Mouse (Mus musculus) urinary bladder, postnatal 25 days (tissue): ENCODE measurements around the gene Trp53i11.

Experiments
- DNase-seq: peaks from one replicate; pipeline ENCODE4 v3.0.0; 2022; ENCODE audit warnings: low spot score

Gene Trp53i11

DNA sequence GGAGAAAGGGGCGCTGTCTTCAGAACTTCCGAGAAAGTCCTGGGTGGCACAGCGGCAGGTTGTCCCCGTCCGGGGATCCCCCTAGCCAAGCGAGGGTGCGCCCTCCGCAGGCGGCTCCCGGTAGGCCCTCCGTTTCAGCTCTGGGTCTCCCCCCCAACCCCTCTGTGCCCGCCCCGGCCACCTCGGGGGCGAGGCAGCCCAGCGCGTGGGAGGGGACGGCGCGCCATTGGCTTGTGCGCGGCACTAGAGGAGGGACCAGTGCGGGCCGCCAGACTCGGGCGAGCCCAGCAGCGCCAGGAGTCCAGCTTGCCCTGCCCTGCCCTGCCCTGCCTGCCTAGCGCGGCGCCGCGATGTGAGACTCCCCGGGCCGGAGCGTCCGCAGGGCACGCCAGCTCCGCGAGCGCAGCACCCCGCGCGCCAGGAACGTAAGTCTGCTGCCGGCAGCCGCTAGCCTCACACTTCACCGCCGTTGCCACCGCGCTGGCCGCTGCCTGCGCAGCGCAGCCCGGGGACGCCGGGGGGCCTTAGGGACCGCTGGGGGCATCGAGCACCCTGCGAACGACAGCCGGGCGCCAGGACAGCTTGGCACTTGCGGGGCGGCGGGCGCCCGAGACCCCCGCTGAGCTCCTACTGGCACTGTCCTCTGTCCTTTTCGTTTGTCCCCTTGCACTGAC is at the start of gene Trp53i11:
Trp53i11 (plus strand) TSS at position 226 of the 674 bp plus-strand sequence.
- DNase-seq: peak; percentile 73

- DNase-seq: no peak
Measured at GRCm38 (mm10) chr2:93139476-93139875, 47.9 kb upstream of the Trp53i11 start.

DNA sequence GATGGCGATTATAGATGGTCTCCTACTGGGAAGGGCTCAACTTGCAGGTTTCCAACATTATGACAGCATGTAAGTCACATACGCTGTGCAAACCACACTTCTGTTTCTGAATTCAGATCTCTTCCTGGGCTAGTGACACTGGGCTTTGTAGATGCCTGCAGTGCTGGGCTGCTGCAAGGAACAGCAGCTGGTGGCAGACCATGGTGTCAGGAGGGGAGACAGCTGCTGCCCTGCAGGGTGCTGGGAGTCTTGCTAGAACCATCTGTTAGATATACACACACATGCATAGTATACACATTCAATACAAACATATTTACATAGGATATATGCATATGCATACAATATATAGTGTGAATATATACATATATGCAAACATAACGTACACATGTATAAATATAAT is 46.0 kb upstream of the Trp53i11 start:
- DNase-seq: no peak

DNA sequence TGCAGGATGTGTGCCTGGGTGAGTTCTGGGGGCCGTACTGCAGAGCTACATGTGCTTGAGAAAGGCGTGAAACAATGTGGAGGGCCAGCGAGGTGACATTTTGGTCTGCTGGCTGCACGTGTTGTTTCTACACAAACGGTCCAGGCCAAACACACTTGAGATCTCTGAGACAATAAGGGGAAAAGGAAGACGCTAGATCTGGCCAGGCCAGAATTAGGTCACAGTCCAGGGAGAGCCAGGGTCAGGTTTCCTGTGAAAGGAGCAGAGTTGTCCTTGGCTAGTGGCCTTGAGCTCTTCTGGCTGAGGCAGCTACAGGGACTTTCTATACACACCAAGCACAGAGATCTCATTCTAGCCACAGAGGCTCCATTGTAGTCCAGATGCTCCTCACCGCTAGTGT is 44.7 kb upstream of the Trp53i11 start:
- no peak for DNase-seq

- no peak for DNase-seq
Measured at GRCm38 (mm10) chr2:93144126-93144525, 43.2 kb upstream of the Trp53i11 start.

DNA sequence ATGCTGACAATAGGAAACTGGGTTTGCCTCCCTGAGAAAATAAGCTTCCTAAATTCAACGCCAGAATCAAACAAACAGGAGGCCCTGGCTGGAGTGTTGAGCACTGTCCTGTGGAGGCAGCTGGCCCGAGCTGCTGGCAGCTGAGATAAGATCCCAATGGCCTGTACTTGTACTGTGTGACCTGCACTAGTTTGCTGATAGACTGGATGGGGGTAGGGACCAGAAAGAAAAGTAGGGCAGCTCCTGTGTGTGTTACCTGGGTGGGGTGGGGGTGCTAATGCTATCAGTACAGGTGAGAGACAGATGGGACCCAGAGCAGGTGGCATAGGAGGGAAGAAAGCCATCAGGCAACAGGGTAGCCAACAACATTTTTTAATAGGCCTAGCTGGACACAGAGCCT is 37.3 kb upstream of the Trp53i11 start:
- DNase-seq: no peak

- no peak for DNase-seq
Measured at GRCm38 (mm10) chr2:93150673-93151450, 36.5 kb upstream of the Trp53i11 start.

DNA sequence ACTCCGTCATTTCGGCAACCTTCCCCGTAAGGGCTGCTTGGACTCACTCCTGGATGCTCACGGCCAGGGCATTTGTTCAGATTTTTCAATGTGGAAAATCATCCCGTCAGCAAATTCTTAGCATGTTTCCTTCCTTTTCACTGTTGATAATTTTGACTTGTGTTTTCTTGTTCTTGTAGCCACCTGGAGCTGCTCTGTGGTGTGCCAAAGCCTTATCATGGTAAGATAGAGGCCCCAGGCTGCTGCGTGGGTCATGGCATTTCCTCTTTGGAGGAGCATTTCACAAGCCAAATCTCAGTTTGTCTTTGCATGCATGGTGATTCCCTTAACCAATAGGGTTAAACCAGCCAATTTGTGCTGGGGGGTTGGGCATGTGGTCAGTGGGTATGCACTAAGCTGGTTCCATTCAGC is 35.2 kb upstream of the Trp53i11 start:
- no peak for DNase-seq

- no peak for DNase-seq
Measured at GRCm38 (mm10) chr2:93152883-93153491, 34.4 kb upstream of the Trp53i11 start.

- DNase-seq: no peak
Measured at GRCm38 (mm10) chr2:93153833-93154232, 33.5 kb upstream of the Trp53i11 start.

DNA sequence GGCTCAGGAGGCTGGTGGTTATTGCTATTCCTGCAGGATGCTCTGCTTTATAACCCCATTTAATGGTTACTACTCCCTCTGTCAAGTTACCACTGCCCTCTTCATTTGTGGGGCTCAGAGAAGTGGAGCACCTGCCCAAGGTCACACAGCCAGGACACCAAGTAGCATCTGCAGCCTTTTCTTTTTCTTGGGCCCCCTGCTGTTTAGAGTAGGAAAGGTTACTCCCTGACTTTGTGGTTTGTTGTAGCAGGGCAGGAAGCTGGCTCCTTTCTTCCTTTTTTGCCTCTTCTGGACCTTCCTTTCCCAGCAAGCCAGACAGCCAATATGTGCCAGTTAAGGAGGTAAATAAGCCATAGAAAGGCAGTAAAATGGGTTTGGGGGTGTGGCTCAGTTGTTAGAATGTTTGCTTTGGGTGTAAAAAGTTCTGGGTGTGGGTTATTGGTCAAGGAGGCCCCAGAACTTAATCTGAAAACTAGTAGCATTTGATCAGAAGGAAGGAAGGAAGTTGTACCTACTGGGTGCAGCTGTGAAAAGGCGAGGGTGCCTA is 32.8 kb upstream of the Trp53i11 start:
- DNase-seq: no peak

- DNase-seq: no peak
Measured at GRCm38 (mm10) chr2:93160467-93161035, 26.8 kb upstream of the Trp53i11 start.

DNA sequence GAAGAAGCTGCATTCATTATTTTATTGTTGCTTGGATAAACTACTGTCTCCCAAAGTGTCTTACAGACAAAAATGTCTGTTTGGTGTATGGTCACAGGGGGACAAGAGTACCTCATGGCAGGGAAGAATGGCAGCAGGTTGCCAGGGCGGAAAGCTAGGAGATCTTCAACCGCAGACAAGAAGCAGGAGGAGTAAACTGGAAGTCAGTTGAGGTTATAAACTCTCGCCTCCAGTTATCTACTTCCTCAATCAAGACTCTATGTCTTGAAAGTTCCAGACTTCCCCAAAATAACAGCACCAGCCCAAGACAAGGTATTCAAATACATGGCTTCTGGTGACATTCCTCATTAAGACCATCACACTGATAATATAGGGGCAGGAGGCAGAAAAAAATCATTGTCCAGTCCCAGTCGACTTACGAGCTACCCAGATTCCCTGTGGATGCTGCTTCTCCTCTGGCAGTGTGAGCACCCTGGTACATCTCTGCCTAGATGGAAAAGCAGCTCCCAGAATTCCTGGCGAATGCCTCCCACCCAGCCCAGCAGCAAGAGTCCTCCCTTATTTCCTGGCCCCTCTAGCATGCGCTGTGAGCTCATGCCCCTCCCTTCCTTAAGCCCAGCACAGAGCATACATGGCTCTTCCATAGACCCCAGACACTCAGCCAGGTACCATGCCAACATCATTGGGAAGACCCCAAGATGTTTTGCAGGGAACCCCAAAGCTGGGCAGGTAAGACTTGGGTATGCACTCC is 25.3 kb upstream of the Trp53i11 start:
- DNase-seq: no peak

DNA sequence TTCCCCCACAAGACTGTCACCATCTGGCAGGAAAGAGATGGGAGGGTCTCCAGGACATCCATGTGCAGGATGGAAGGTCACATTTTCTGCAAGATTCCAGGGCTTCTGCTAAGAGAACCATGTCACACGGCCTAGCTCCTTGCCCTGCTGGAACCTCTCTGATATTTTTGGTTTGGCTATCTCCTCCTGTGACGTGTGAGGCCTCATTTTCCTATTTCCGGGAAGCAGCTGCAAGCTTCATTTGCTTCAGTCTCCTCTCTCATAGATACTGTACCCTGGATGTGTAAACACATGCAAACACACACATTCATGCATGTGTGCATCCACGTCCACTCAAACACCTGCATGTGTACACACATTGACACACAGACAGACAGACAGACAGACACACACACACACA is 24.6 kb upstream of the Trp53i11 start:
- no peak for DNase-seq

GRCm38 (mm10) chr2:93163317-93163716 is 24.0 kb upstream of the Trp53i11 start:
- DNase-seq: no peak

GRCm38 (mm10) chr2:93163750-93164335 is 23.5 kb upstream of the Trp53i11 start:
- no peak for DNase-seq

- DNase-seq: no peak
Measured at GRCm38 (mm10) chr2:93166295-93166694, 21.1 kb upstream of the Trp53i11 start.

DNA sequence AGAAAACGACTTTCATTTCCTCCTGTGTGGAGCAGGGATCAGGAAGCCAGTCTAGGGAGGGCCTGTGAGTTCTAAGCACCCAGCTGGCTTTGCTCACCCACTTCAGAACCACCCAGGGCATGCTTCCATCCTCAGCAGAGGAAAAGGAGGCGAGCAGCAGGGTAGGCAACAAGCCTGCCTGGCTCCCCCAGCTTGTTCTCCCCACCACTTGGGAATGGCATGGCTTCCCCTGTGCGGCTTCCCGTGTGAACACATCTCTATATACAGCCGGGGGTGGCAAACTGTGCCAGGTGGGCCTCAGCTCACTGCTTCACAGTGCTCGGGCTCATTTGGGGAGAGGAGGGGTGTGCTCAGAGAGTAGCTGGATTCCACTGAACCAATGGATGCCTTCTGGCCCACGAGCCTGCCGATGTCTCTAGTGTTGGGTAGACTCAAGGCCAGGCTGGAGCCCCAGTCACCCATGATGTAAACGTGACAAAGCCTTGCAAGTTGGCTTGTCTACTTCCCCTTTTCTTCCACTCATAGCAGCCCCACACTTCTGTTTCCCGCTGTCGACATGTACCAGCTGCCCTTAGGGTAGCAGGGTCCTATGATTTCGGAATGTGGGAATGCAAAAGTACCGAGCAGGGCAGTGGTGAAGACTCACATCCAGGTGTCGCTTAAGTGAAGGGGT is 20.5 kb upstream of the Trp53i11 start:
- DNase-seq: no peak

DNA sequence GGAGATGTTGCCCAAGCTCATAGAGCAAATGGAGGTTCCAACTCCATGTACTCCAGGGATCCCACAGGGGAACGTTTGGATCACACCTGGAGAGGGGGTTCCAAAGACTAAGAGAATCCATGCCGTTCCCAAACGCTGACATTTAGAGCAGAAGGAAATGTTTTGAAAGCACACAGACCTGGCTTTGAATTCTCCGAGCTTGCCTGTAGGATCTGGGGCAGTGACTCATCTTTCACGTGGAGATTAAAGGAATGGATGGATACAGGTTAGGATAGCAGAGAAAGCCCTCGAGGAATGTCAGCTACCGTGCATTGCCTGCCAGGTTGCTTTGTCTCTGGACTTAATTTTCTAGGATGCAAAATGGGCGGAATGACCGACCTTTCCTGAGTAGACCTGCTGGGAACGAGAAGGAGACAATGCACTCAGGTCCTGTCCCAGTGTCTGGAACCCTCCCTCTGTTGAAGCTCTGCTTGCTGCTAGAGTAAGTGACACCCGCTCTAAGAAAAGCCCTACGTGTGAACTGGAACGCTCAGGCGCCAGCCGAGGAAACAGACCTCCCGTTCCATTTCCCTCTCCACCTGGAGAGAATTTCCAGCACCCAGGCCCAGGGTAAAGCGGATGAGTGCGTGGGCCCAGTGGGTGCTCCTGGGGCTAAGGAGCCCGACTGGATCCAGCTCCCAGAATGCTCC is 17.0 kb upstream of the Trp53i11 start:
- DNase-seq: no peak

DNA sequence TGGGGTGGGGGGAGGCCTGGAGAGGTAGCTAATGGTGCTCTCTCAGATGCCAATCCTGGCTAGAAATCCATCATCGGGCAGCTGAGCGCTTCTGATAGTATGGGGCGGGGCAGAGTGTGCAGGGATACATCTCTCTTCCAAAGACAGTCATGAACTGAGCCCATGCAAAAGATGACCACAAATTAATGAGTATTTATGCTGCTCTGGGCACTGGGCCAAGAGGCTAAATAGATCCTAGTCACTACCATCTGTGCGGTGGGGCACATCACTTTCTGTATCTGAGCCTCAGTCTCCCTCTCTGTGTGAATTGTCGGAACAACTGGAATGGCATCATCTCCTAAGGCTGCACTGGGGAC is 16.5 kb upstream of the Trp53i11 start:
- DNase-seq: no peak
